Mouse (Mus musculus): ENCODE data around the gene Rab40c. TPM values are rescaled to one million over a fixed set of nuclear protein-coding genes. Genes with fewer than 3 reads are reported as not detected.
A peak's percentile ranks its signal among the peaks of the same experiment; 100 is the strongest.

Gene Rab40c
- total RNA-seq, 2 experiments from 2014 or later = 41.0 to 52.9 TPM

- DNase-seq (ENCODE audit: extremely low spot score in 1 of 2, low spot score in 1 of 2) = peak; percentile 84 to 85
Measured at GRCm38 (mm10) chr17:25860832-25861703, 58.5 kb downstream of the Rab40c start, which contains the start of gene Wdr90. Wdr90 (minus strand) TSS chr17:25861501.

- DNase-seq (ENCODE audit: extremely low spot score in 1 of 2, low spot score in 1 of 2) = no peak
Measured at GRCm38 (mm10) chr17:25860229-25860628, 59.3 kb downstream of the Rab40c start.

GRCm38 (mm10) chr17:25844396-25844901 lies 75.1 kb downstream of the Rab40c start, which contains the start of gene Rhot2:
Rhot2 (minus strand) TSS chr17:25844851.
- DNase-seq (ENCODE audit: extremely low spot score in 1 of 2, low spot score in 1 of 2) = peak; percentile 86 to 89

GRCm38 (mm10) chr17:25843636-25844395 lies 75.7 kb downstream of the Rab40c start:
- peak in 1 of 2 experiments; percentile 33 for DNase-seq (ENCODE audit: extremely low spot score in 1 of 2, low spot score in 1 of 2)

- no peak for DNase-seq (ENCODE audit: extremely low spot score in 1 of 2, low spot score in 1 of 2)
Measured at GRCm38 (mm10) chr17:25843122-25843521, 76.4 kb downstream of the Rab40c start.

GRCm38 (mm10) chr17:25842509-25842908 lies 77.0 kb downstream of the Rab40c start:
- DNase-seq (ENCODE audit: extremely low spot score in 1 of 2, low spot score in 1 of 2) = no peak

- DNase-seq (ENCODE audit: extremely low spot score in 1 of 2, low spot score in 1 of 2) = no peak
Measured at GRCm38 (mm10) chr17:25841117-25841880, 78.2 kb downstream of the Rab40c start, which contains the start of gene Gm20683. Gm20683 (minus strand) TSS chr17:25841763.

GRCm38 (mm10) chr17:25840519-25840918 lies 79.0 kb downstream of the Rab40c start:
- no peak for DNase-seq (ENCODE audit: extremely low spot score in 1 of 2, low spot score in 1 of 2)

- DNase-seq (ENCODE audit: extremely low spot score in 1 of 2, low spot score in 1 of 2) = no peak
Measured at GRCm38 (mm10) chr17:25839455-25840235, 79.9 kb downstream of the Rab40c start.

- no peak for DNase-seq (ENCODE audit: extremely low spot score in 1 of 2, low spot score in 1 of 2)
Measured at GRCm38 (mm10) chr17:25838904-25839303, 80.6 kb downstream of the Rab40c start.

GRCm38 (mm10) chr17:25837533-25837932 lies 82.0 kb downstream of the Rab40c start:
- no peak for DNase-seq (ENCODE audit: extremely low spot score in 1 of 2, low spot score in 1 of 2)

GRCm38 (mm10) chr17:25837076-25837410 lies 82.5 kb downstream of the Rab40c start, which contains the start of gene Rhbdl1:
Rhbdl1 (minus strand) TSS chr17:25837295.
- peak; percentile 73 to 77 for DNase-seq (ENCODE audit: extremely low spot score in 1 of 2, low spot score in 1 of 2)

GRCm38 (mm10) chr17:25836397-25837075 lies 83.0 kb downstream of the Rab40c start:
- DNase-seq (ENCODE audit: extremely low spot score in 1 of 2, low spot score in 1 of 2) = peak in 1 of 2 experiments; percentile 64

GRCm38 (mm10) chr17:25835816-25836215 lies 83.7 kb downstream of the Rab40c start:
- DNase-seq (ENCODE audit: extremely low spot score in 1 of 2, low spot score in 1 of 2) = no peak

- DNase-seq (ENCODE audit: extremely low spot score in 1 of 2, low spot score in 1 of 2) = no peak
Measured at GRCm38 (mm10) chr17:25835301-25835700, 84.2 kb downstream of the Rab40c start.

GRCm38 (mm10) chr17:25834595-25835222 lies 84.8 kb downstream of the Rab40c start:
- no peak for DNase-seq (ENCODE audit: extremely low spot score in 1 of 2, low spot score in 1 of 2)

- no peak for DNase-seq (ENCODE audit: extremely low spot score in 1 of 2, low spot score in 1 of 2)
Measured at GRCm38 (mm10) chr17:25833961-25834594, 85.4 kb downstream of the Rab40c start.

- peak in 1 of 2 experiments; percentile 70 for DNase-seq (ENCODE audit: extremely low spot score in 1 of 2, low spot score in 1 of 2)
Measured at GRCm38 (mm10) chr17:25833291-25833663, 86.2 kb downstream of the Rab40c start, which contains the start of gene Stub1. Stub1 (minus strand) TSS chr17:25833404.
